Mouse (Mus musculus) megakaryocyte, embryonic 14.5 days (primary cell): Measurements from ENCODE around the gene Slc22a14.

Source experiments
- FLI1 ChIP-seq: IDR thresholded peaks from 2 replicates; pipeline ENCODE4 v1.6.1; 2012; ENCODE audit warnings: low read length, inconsistent platforms, mixed read lengths
- GATA1 ChIP-seq: IDR thresholded peaks from 3 replicates; pipeline ENCODE4 v1.6.1; 2012; ENCODE audit warnings: mixed read lengths, low read length, inconsistent platforms, borderline replicate concordance

DNA sequence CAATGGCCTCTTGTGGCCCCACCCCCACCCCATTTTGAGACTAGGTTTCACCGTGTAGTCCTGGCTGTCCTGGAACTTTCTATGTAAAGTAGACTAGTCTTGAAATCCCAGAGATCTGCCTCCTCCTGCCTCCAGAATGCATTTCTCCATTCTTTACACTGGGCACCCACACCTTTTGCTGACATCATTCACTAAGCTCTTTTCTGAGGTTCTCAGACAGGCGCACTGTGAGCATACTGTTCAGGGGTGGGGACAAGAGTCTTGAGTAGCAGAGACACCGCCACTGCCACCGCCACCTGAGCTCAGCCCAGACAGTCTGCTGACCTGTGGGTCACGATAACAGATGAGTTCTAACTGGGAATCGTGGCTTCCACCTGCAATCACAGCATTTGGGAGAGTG lies 9.4 kb downstream of the Slc22a14 start:
- no peak for TF ChIP-seq GATA1
- TF ChIP-seq FLI1 = no peak
